Mouse (Mus musculus) CH12.LX (cell line): ENCODE measurements around the gene Slc25a38. TPM values are rescaled to one million over a fixed set of nuclear protein-coding genes. Genes with fewer than 3 reads are reported as not detected.

ENCODE experiments used
- DNase-seq: peaks from one replicate; pipeline ENCODE4 v3.0.0-alpha.2; 2013; ENCODE audit errors: extremely low read depth
- H3K27ac ChIP-seq: 2 replicates; pipeline ENCODE4 v1.5.1; 2012; ENCODE audit warnings: low read depth, mild to moderate bottlenecking, control low read depth, moderate library complexity; ENCODE audit not compliant: insufficient read depth
- H3K27me3 ChIP-seq: replicated peaks from 2 replicates; pipeline ENCODE3; 2012; ENCODE audit warnings: inconsistent platforms
- H3K36me3 ChIP-seq, 2 experiments: replicated peaks in 1 of 2; 2 replicates each; pipeline versions ENCODE3 to v1.6.1; 2012; ENCODE audit warnings: inconsistent platforms in 1 of 2, low read length in 1 of 2, mild to moderate bottlenecking in 1 of 2, mixed read lengths in 1 of 2, moderate library complexity in 1 of 2; ENCODE audit not compliant: control insufficient read depth in 1 of 2, insufficient read depth in 1 of 2
- H3K4me1 ChIP-seq, 2 experiments: 2 replicates each; pipeline ENCODE4 v1.6.1; 2012; ENCODE audit warnings: inconsistent platforms in 1 of 2, moderate library complexity in 1 of 2; ENCODE audit not compliant: insufficient read depth in 2 of 2, control insufficient read depth in 1 of 2
- H3K4me2 ChIP-seq: 2 replicates; pipeline ENCODE4 v1.6.1; 2012; ENCODE audit warnings: low read depth, mild to moderate bottlenecking, control low read depth; ENCODE audit not compliant: poor library complexity, insufficient read depth, severe bottlenecking
- H3K4me3 ChIP-seq, 3 experiments: fragments of 150-350 bp in 1 of 3; sonication (generic) in 1 of 3; replicated peaks in 1 of 3; 2 replicates each; pipeline versions ENCODE3 to v1.5.1; 2011 to 2012; ENCODE audit warnings: low read depth in 2 of 3, low read length in 2 of 3, mild to moderate bottlenecking in 2 of 3, moderate library complexity in 2 of 3, control low read depth in 1 of 3, improper control_type of control experiment in 1 of 3, inconsistent platforms in 1 of 3, mixed read lengths in 1 of 3; ENCODE audit not compliant: poor library complexity in 1 of 3
- H3K79me2 ChIP-seq: replicated peaks from 2 replicates; pipeline ENCODE4 v1.6.1; 2012; ENCODE audit warnings: mild to moderate bottlenecking, moderate library complexity; ENCODE audit not compliant: control insufficient read depth, poor library complexity, insufficient read depth, severe bottlenecking; ENCODE audit errors: extremely low read depth
- H3K9ac ChIP-seq: 2 replicates; pipeline ENCODE4 v1.6.1; 2012; ENCODE audit warnings: low read depth, mild to moderate bottlenecking, control low read depth, moderate library complexity; ENCODE audit not compliant: insufficient read depth
- H3K9me3 ChIP-seq: replicated peaks from 2 replicates; pipeline ENCODE3; 2012; ENCODE audit warnings: low read length, inconsistent platforms, mixed read lengths
- CHD2 ChIP-seq: IDR thresholded peaks from 2 replicates; pipeline ENCODE4 v1.6.1; 2011; ENCODE audit warnings: low read length, improper control_type of control experiment
- CTCF ChIP-seq, 2 experiments: IDR thresholded peaks in 1 of 2; conservative IDR thresholded peaks in 1 of 2; 2 replicates each; pipeline ENCODE4 v1.5.1; 2011 to 2012; ENCODE audit warnings: low read depth in 2 of 2, low read length in 2 of 2, improper control_type of control experiment in 1 of 2, inconsistent platforms in 1 of 2, mild to moderate bottlenecking in 1 of 2, moderate library complexity in 1 of 2
- E2F4 ChIP-seq: IDR thresholded peaks from 2 replicates; pipeline ENCODE4 v1.6.1; 2011; ENCODE audit warnings: low read depth, low read length, improper control_type of control experiment; ENCODE audit not compliant: insufficient replicate concordance
- EP300 ChIP-seq: IDR thresholded peaks from 2 replicates; pipeline ENCODE4 v1.6.1; 2011; ENCODE audit warnings: low read length, improper control_type of control experiment
- ETS1 ChIP-seq: conservative IDR thresholded peaks from 2 replicates; pipeline ENCODE4 v1.6.1; 2012; ENCODE audit warnings: low read depth, mild to moderate bottlenecking, inconsistent platforms, low read length, improper control_type of control experiment, moderate library complexity
- HCFC1 ChIP-seq: IDR thresholded peaks from 2 replicates; pipeline ENCODE4 v1.6.1; 2012; ENCODE audit warnings: low read depth, mild to moderate bottlenecking, inconsistent platforms, low read length, improper control_type of control experiment
- JUN ChIP-seq: IDR thresholded peaks from 2 replicates; pipeline ENCODE4 v1.6.1; 2011; ENCODE audit warnings: low read depth, mild to moderate bottlenecking, low read length, improper control_type of control experiment, moderate library complexity; ENCODE audit not compliant: insufficient read depth
- JUND ChIP-seq: conservative IDR thresholded peaks from 2 replicates; pipeline ENCODE4 v1.6.1; 2011; ENCODE audit warnings: low read depth, low read length, improper control_type of control experiment
- KAT2A ChIP-seq: IDR thresholded peaks from 2 replicates; pipeline ENCODE4 v1.6.1; 2012; ENCODE audit warnings: low read length, improper control_type of control experiment, inconsistent platforms; ENCODE audit not compliant: insufficient replicate concordance
- MAX ChIP-seq: IDR thresholded peaks from 2 replicates; pipeline ENCODE4 v1.6.1; 2011; ENCODE audit warnings: low read length, improper control_type of control experiment
- MYC ChIP-seq: IDR thresholded peaks from 2 replicates; pipeline ENCODE4 v1.6.1; 2011; ENCODE audit warnings: low read depth, mild to moderate bottlenecking, improper control_type of control experiment, low read length
- NELFE ChIP-seq: IDR thresholded peaks from 2 replicates; pipeline ENCODE4 v1.6.1; 2011; ENCODE audit warnings: low read depth, low read length, improper control_type of control experiment
- NRF1 ChIP-seq: IDR thresholded peaks from 2 replicates; pipeline ENCODE4 v1.6.1; 2014; ENCODE audit warnings: low read depth, mild to moderate bottlenecking, inconsistent platforms, low read length, improper control_type of control experiment, moderate library complexity
- PAX5 ChIP-seq: IDR thresholded peaks from 2 replicates; pipeline ENCODE4 v1.6.1; 2012; ENCODE audit warnings: low read length, inconsistent platforms, mixed read lengths
- POLR2A ChIP-seq: IDR thresholded peaks from 2 replicates; pipeline ENCODE4 v1.6.1; 2011; ENCODE audit warnings: low read depth, mild to moderate bottlenecking, improper control_type of control experiment, low read length
- RAD21 ChIP-seq: IDR thresholded peaks from 2 replicates; pipeline ENCODE4 v1.6.1; 2011; ENCODE audit warnings: low read depth, mild to moderate bottlenecking, low read length, improper control_type of control experiment, moderate library complexity
- SIN3A ChIP-seq: IDR thresholded peaks from 2 replicates; pipeline ENCODE4 v1.6.1; 2012; ENCODE audit warnings: low read length, improper control_type of control experiment, inconsistent platforms
- TBP ChIP-seq: conservative IDR thresholded peaks from 2 replicates; pipeline ENCODE4 v1.6.1; 2011; ENCODE audit warnings: low read depth, low read length, improper control_type of control experiment
- USF1 ChIP-seq: IDR thresholded peaks from 2 replicates; pipeline ENCODE4 v1.6.1; 2014; ENCODE audit warnings: low read depth, mild to moderate bottlenecking, inconsistent platforms, low read length, improper control_type of control experiment
- ZC3H11A ChIP-seq: IDR thresholded peaks from 2 replicates; pipeline ENCODE4 v1.6.1; 2012; ENCODE audit warnings: low read depth, mild to moderate bottlenecking, inconsistent platforms, low read length, improper control_type of control experiment
- ZKSCAN1 ChIP-seq: IDR thresholded peaks from 2 replicates; pipeline ENCODE4 v1.6.1; 2012; ENCODE audit warnings: low read depth, inconsistent platforms, low read length, improper control_type of control experiment, borderline replicate concordance
- ZNF384 ChIP-seq: IDR thresholded peaks from 2 replicates; pipeline ENCODE4 v1.6.1; 2012; ENCODE audit warnings: low read depth, low read length, improper control_type of control experiment, inconsistent platforms
- dilution Hi-C: fragments of 300-500 bp; cut with MboI; formaldehyde crosslinking; loops from 2 replicates; pipeline ENCODE4 v1.14.3; 2020; ENCODE audit warnings: low sequenced_read_pairs; ENCODE audit not compliant: extremely low pct_unique_long_range_greater_than_20kb, extremely low pct_ligation_motif_present
- in situ Hi-C: fragments of 300-500 bp; cut with MboI; formaldehyde crosslinking; loops from 3 replicates; pipeline ENCODE4 v1.14.3; 2019; ENCODE audit warnings: low sequenced_read_pairs, low pct_ligation_motif_present, low pct_unique_long_range_greater_than_20kb, mixed read lengths
- polyA plus RNA-seq: library from polyadenylated mRNA; unstranded; fragments of >175 nt; gene quantifications from 2 replicates; pipeline ENCODE4 v1.2.1, GENCODE M21; 2012; ENCODE audit warnings: low read depth; ENCODE audit not compliant: insufficient read length
- total RNA-seq, 2 experiments: library from RNA; depleted of rRNA; stranded (reverse); fragments of 300-350 nt in 1 of 2; fragments of >200 nt in 1 of 2; gene quantifications; 2 replicates each; pipeline ENCODE4 v1.2.3; 2012 to 2014

Slc25a38 gene
- total and polyA plus RNA-seq, 3 experiments = 20.3 to 24.4 (median 22.3) TPM

GRCm38 (mm10) chr9:120149222-120149828 is 39.2 kb downstream of the Slc25a38 start, which contains the start of gene Mobp:
Gene Mobp (plus strand): TSS chr9:120149707.
- TF ChIP-seq SIN3A (no peak), CTCF (conservative IDR thresholded peaks at IDR 0.05 in 1 of 2, IDR thresholded peaks at IDR 0.05 in 1 of 2; ENCODE audit: low read depth in 2 of 2, low read length in 2 of 2) (no peak), JUN (no peak), NRF1 (no peak), MAX (no peak), EP300 (no peak), ZC3H11A (no peak), ZNF384 (no peak), NELFE (no peak), HCFC1 (no peak), MYC (no peak), RAD21 (no peak), PAX5 (no peak), ETS1 (no peak), ZKSCAN1 (no peak), KAT2A (no peak), TBP (no peak), USF1 (no peak), CHD2 (no peak)
- in situ Hi-C loops = no loop called here
- Histone ChIP-seq H3K4me3 (no peak within 1 kb of the TSS), H3K27ac (no peak within 1 kb of the TSS), H3K4me1 (peaks cover 2 to 10% of the 10 kb centered on the region in 2 experiments; a peak in 2 of 4 replicates), H3K36me3 (no peaks in the 10 kb centered on the region), H3K9me3 (no peaks in the 10 kb centered on the region), H3K9ac (no peak within 1 kb of the TSS), H3K4me2 (no peak within 1 kb of the TSS), H3K27me3 (peaks cover 29% of the 10 kb centered on the region), H3K79me2 (no peaks in the 10 kb centered on the region)
- dilution Hi-C loops = no loop called here
- DNase-seq = no peak

DNA sequence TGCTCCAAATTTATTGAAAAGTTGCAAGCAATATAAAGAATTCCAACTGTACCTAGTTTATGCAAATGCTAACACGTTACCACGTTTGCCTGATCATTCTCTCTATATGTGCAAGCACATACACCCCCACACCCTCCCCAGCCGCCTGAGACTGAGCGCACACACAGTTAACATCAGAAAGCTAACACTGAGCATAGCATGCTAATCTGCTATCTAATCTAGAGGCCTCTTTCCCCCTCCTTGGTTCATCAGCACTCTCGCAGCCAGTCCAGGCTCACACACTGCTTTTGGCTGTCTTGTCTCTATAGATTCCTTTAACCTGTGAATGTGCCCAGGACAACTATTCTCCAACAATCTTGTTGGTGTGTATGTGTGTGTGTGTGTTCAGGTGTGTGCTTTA is 41.0 kb downstream of the Slc25a38 start:
- no peak overlapping the region for H3K4me2 ChIP-seq
- TF ChIP-seq CHD2 (no peak), JUND (no peak), E2F4 (no peak), RAD21 (no peak), POLR2A (no peak), ZNF384 (no peak), CTCF (conservative IDR thresholded peaks at IDR 0.05 in 1 of 2, IDR thresholded peaks at IDR 0.05 in 1 of 2; ENCODE audit: low read depth in 2 of 2, low read length in 2 of 2) (no peak)
- TF ChIP-seq, all 38 proteins: peak for 0
- Histone ChIP-seq H3K4me3 (no peak overlapping the region), H3K9ac (no peak overlapping the region), H3K36me3 (no peaks in the 10 kb centered on the region), H3K9me3 (no peaks in the 10 kb centered on the region), H3K27ac (no peak overlapping the region), H3K4me1 (peaks cover 5 to 16% of the 10 kb centered on the region in 2 experiments; a peak in 2 of 4 replicates), H3K79me2 (no peaks in the 10 kb centered on the region), H3K27me3 (peaks cover 26% of the 10 kb centered on the region)
- DNase-seq = no peak
- dilution Hi-C loops = no loop called here
- in situ Hi-C loops = no loop called here
